Mouse (Mus musculus) intestine, embryonic 15.5 days (tissue): Measurements from ENCODE around the gene Kctd4. TPM values are rescaled to one million over a fixed set of nuclear protein-coding genes. Genes with fewer than 3 reads are reported as not detected.

Experiments used
- ATAC-seq: fragments of 200-750 bp; cut with Nextera tagmentation; 2 replicates; pipeline ENCODE4 v1.8.0; 2017; ENCODE audit warnings: moderate TSS enrichment, moderate library complexity
- H3K27ac ChIP-seq: fragments of 300-500 bp; sonication (generic); 2 replicates; pipeline ENCODE4 v1.5.1; 2015; ENCODE audit warnings: mild to moderate bottlenecking, inconsistent platforms
- H3K27me3 ChIP-seq: fragments of 300-500 bp; sonication (generic); replicated peaks from 2 replicates; pipeline ENCODE4 v1.6.1; 2015; ENCODE audit warnings: inconsistent platforms
- H3K36me3 ChIP-seq: fragments of 300-500 bp; sonication (generic); 2 replicates; pipeline ENCODE4 v1.6.1; 2015; ENCODE audit warnings: inconsistent platforms
- H3K4me1 ChIP-seq: fragments of 300-500 bp; sonication (generic); replicated peaks from 2 replicates; pipeline ENCODE4 v1.6.1; 2015; ENCODE audit warnings: inconsistent platforms
- H3K4me2 ChIP-seq: fragments of 300-500 bp; sonication (generic); replicated peaks from 2 replicates; pipeline ENCODE4 v1.6.1; 2015; ENCODE audit warnings: mild to moderate bottlenecking, inconsistent platforms
- H3K4me3 ChIP-seq: fragments of 300-500 bp; sonication (generic); replicated peaks from 2 replicates; pipeline ENCODE4 v1.5.1; 2015; ENCODE audit warnings: inconsistent platforms
- H3K9ac ChIP-seq: fragments of 300-500 bp; sonication (generic); 2 replicates; pipeline ENCODE4 v1.6.1; 2015; ENCODE audit warnings: inconsistent platforms
- H3K9me3 ChIP-seq: fragments of 300-500 bp; sonication (generic); 2 replicates; pipeline ENCODE4 v1.6.1; 2016; ENCODE audit warnings: inconsistent platforms
- WGBS: fragments of 180-500 bp; shearing (Covaris S2); methylation state at CpG from one replicate; pipeline ENCODE4 v1.1.7; 2015; 5-methylcytosine and 5-hydroxymethylcytosine counted together
- polyA plus RNA-seq: library from polyadenylated mRNA; unstranded; fragments of >200 nt; fragmentation: Nextera tagmentation; extraction: Ambion mirVana; gene quantifications from 2 replicates; pipeline ENCODE4 v1.2.1, GENCODE M21; 2015

Kctd4 gene
- polyA plus RNA-seq, 1 experiment from 2014 or later = 0.59 TPM

- Histone ChIP-seq H3K9ac (no peak overlapping the region), H3K36me3 (no peaks in the 10 kb centered on the region), H3K4me2 (no peak overlapping the region), H3K4me3 (no peak overlapping the region), H3K4me1 (no peaks in the 10 kb centered on the region), H3K27ac (no peak overlapping the region), H3K27me3 (no peaks in the 10 kb centered on the region), H3K9me3 (no peaks in the 10 kb centered on the region)
- 89% methylated on average over 9 of the region's 9 CpGs for WGBS
- ATAC-seq = no peak
These were observed 7.4 kb downstream of the Kctd4 start for GRCm38 (mm10) chr14:75962250-75962649.

GRCm38 (mm10) chr14:75963215-75963614 is 8.4 kb downstream of the Kctd4 start:
- Histone ChIP-seq H3K4me2 (no peak overlapping the region), H3K4me1 (no peaks in the 10 kb centered on the region), H3K4me3 (no peak overlapping the region), H3K27ac (no peak overlapping the region), H3K27me3 (no peaks in the 10 kb centered on the region), H3K9me3 (no peaks in the 10 kb centered on the region), H3K36me3 (no peaks in the 10 kb centered on the region), H3K9ac (no peak overlapping the region)
- WGBS = 54% methylated on average over 5 of the region's 5 CpGs
- ATAC-seq = no peak

GRCm38 (mm10) chr14:75964000-75964399 is 9.2 kb downstream of the Kctd4 start:
- Histone ChIP-seq H3K9me3 (no peaks in the 10 kb centered on the region), H3K27me3 (no peaks in the 10 kb centered on the region), H3K27ac (no peak overlapping the region), H3K4me1 (no peaks in the 10 kb centered on the region), H3K4me3 (no peak overlapping the region), H3K4me2 (no peak overlapping the region), H3K36me3 (no peaks in the 10 kb centered on the region), H3K9ac (no peak overlapping the region)
- ATAC-seq = no peak
- 76% methylated on average over 5 of the region's 5 CpGs for WGBS

DNA sequence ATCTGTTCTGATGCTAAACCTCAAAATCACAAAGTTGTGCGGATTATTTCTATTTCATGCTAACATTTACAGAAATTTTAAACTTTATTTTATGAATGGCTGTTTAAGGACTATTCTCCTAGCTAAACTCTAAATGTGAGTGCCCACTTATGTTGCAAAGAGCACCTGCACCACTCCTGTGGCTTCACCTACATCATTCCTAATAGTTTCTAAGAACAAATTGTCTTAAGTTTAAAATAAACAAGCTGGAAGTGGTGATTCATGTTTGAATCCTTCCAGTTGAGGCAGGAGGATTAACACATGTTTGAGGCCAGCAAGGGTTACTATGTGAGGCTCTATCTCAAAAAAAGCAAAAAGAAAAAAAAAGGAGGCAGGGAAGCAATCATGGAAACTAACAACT is 9.6 kb downstream of the Kctd4 start:
- no peaks in the 10 kb centered on the region for H3K36me3 ChIP-seq
- no peak overlapping the region for H3K9ac ChIP-seq
- H3K27ac ChIP-seq = no peak overlapping the region
- no peak for ATAC-seq
- H3K9me3 ChIP-seq = no peaks in the 10 kb centered on the region
- no peak overlapping the region for H3K4me2 ChIP-seq
- H3K27me3 ChIP-seq = no peaks in the 10 kb centered on the region
- WGBS = 86% methylated on average over 1 of the region's 1 CpGs
- no peak overlapping the region for H3K4me3 ChIP-seq
- H3K4me1 ChIP-seq = no peaks in the 10 kb centered on the region

- Histone ChIP-seq H3K9ac (no peak overlapping the region), H3K4me2 (no peak overlapping the region), H3K27ac (no peak overlapping the region), H3K4me1 (no peaks in the 10 kb centered on the region), H3K9me3 (no peaks in the 10 kb centered on the region), H3K27me3 (no peaks in the 10 kb centered on the region), H3K36me3 (no peaks in the 10 kb centered on the region), H3K4me3 (no peak overlapping the region)
- no peak for ATAC-seq
- WGBS = 61% methylated on average over 5 of the region's 5 CpGs
These were observed 12.5 kb downstream of the Kctd4 start for GRCm38 (mm10) chr14:75967291-75967690.

- no peak for ATAC-seq
- WGBS = 48% methylated on average over 3 of the region's 3 CpGs
These were observed 21.3 kb downstream of the Kctd4 start for GRCm38 (mm10) chr14:75976107-75976506.

DNA sequence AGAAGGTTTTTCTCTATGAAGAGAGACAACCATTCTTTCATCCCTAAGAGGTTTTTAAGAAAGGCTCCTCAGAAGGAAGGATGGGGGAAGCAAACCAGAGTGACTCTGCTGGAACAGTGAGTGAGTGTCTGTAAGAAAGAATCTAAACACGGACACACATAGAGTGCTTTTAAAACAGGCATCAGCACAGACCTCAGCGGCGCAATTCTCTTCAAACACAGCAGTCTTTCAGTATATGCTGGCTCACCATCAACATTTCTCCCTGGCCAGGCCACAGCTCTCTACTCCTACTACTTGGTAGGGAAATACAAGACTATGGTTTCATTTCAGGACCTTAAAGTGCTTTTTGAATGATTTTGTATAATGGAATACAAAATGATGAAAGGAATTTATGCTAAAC is 26.4 kb downstream of the Kctd4 start:
- 83% methylated on average over 3 of the region's 3 CpGs for WGBS
- H3K4me3 ChIP-seq = no peak overlapping the region
- no peak overlapping the region for H3K27ac ChIP-seq
- no peaks in the 10 kb centered on the region for H3K36me3 ChIP-seq
- H3K4me1 ChIP-seq = peaks cover 5% of the 10 kb centered on the region; the same call in 1 of the 2 replicates
- H3K27me3 ChIP-seq = no peaks in the 10 kb centered on the region
- no peak for ATAC-seq
- H3K9me3 ChIP-seq = no peaks in the 10 kb centered on the region
- no peak overlapping the region for H3K9ac ChIP-seq
- no peak overlapping the region for H3K4me2 ChIP-seq

More at GRCm38 (mm10) chr14:75976107-75976506, 21.3 kb downstream of the Kctd4 start:
- Histone ChIP-seq H3K36me3 (no peaks in the 10 kb centered on the region), H3K4me3 (no peak overlapping the region), H3K9ac (no peak overlapping the region), H3K27ac (no peak overlapping the region), H3K4me2 (no peak overlapping the region), H3K9me3 (no peaks in the 10 kb centered on the region), H3K4me1 (no peaks in the 10 kb centered on the region), H3K27me3 (no peaks in the 10 kb centered on the region)

DNA sequence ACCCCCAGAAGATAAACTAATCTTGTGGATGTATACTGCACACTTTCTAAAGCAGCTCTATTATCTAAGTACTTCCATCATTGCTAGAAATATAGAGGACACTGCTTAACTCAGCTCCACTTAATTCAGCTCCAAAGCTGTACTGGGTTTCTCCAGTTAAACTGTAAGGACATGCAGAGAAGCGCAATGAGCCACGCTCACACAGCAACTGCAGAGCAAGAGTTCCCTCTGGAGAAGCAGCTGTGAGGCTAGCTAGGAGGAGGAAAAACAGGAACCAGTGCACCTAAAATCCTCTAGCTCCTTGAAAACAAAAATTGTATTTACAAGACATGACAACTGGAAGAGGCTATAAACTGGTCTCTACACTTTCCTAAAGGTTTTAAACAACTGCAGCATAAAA is 29.1 kb downstream of the Kctd4 start:
- no peak for ATAC-seq
- Histone ChIP-seq H3K4me2 (no peak overlapping the region), H3K9me3 (no peaks in the 10 kb centered on the region), H3K4me1 (peaks cover 5% of the 10 kb centered on the region; the same call in 1 of the 2 replicates), H3K27me3 (no peaks in the 10 kb centered on the region), H3K36me3 (no peaks in the 10 kb centered on the region), H3K27ac (no peak overlapping the region), H3K4me3 (no peak overlapping the region), H3K9ac (no peak overlapping the region)
- WGBS = 87% methylated on average over 2 of the region's 2 CpGs

DNA sequence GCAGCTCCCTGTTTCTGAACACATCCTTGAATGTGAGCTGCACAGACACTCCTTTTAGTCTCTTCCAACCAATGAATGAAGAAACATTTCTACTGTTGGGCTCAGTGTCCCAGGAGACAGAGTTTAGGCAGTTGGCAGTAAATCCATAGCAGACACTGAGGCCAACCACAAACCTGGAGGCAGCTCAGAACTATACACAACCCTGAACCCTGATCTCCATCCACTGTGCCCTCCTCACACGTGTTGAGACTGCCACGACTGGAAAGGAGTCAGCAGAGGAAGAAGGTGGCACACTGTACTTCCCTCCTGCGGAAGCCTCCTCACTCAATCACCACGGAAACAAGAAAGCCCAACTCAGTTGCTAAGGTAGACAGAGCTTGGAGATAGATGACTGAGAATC is 30.3 kb downstream of the Kctd4 start:
- Histone ChIP-seq H3K4me3 (no peak overlapping the region), H3K36me3 (no peaks in the 10 kb centered on the region), H3K9ac (no peak overlapping the region), H3K4me1 (peaks cover 5% of the 10 kb centered on the region; the same call in 1 of the 2 replicates), H3K27me3 (no peaks in the 10 kb centered on the region), H3K27ac (no peak overlapping the region), H3K9me3 (no peaks in the 10 kb centered on the region), H3K4me2 (no peak overlapping the region)
- no peak for ATAC-seq
- 53% methylated on average over 4 of the region's 4 CpGs for WGBS

GRCm38 (mm10) chr14:75986878-75987483 is 32.2 kb downstream of the Kctd4 start:
- Histone ChIP-seq H3K27ac (no peak overlapping the region), H3K4me3 (no peak overlapping the region), H3K27me3 (no peaks in the 10 kb centered on the region), H3K4me1 (peaks cover 5% of the 10 kb centered on the region; the same call in 1 of the 2 replicates), H3K36me3 (no peaks in the 10 kb centered on the region), H3K9me3 (no peaks in the 10 kb centered on the region), H3K4me2 (no peak overlapping the region), H3K9ac (no peak overlapping the region)
- 78% methylated on average over 7 of the region's 7 CpGs for WGBS
- no peak for ATAC-seq

- ATAC-seq = no peak
- 83% methylated on average over 1 of the region's 1 CpGs for WGBS
- Histone ChIP-seq H3K4me1 (peaks cover 5% of the 10 kb centered on the region; the same call in 1 of the 2 replicates), H3K9ac (no peak overlapping the region), H3K36me3 (no peaks in the 10 kb centered on the region), H3K27ac (no peak overlapping the region), H3K9me3 (no peaks in the 10 kb centered on the region), H3K4me2 (no peak overlapping the region), H3K27me3 (no peaks in the 10 kb centered on the region), H3K4me3 (no peak overlapping the region)
These were observed 34.4 kb downstream of the Kctd4 start for GRCm38 (mm10) chr14:75989168-75989567.

DNA sequence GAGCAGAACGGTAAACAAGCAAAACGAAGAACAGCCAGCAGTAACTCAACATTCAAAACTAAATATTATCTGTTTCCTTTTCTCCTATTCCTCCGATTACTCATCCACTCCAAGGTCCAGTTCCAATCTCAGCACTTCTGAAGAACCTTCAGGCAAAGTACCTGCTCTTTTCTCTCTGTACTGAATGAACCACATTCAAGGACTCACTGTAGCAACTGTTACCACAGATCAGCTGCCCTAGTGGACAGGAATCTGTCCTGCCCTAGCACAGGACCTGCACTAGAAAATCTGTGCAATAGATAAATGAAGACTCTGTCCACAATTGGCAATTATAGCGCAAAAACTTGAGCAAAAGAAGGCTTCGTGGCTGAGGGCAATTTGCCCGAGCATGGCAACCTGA is 36.1 kb downstream of the Kctd4 start:
- Histone ChIP-seq H3K4me1 (no peaks in the 10 kb centered on the region), H3K9me3 (no peaks in the 10 kb centered on the region), H3K27ac (no peak overlapping the region), H3K27me3 (no peaks in the 10 kb centered on the region), H3K36me3 (no peaks in the 10 kb centered on the region), H3K4me2 (no peak overlapping the region), H3K4me3 (no peak overlapping the region), H3K9ac (no peak overlapping the region)
- 88% methylated on average over 6 of the region's 6 CpGs for WGBS
- ATAC-seq = no peak

DNA sequence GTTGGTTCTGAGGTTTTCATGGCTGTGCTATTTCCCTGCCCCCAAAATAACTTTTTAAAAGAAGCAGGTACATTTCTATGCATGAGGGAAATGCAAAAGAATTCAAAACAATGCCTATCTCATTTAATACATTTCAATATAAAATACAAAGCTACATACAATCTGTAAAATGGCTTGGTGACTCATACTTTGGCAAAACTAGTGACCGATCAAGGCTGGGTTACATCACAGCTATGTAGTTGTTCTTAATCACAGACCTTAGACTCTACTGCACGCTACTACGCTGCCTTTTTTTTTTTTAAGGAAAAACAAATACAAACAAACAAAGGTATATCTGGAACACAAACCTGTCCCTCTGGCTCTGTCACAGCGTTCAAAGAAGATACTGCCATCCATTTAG is 37.6 kb downstream of the Kctd4 start:
- Histone ChIP-seq H3K9me3 (no peaks in the 10 kb centered on the region), H3K4me1 (no peaks in the 10 kb centered on the region), H3K27ac (no peak overlapping the region), H3K27me3 (no peaks in the 10 kb centered on the region), H3K4me2 (no peak overlapping the region), H3K9ac (no peak overlapping the region), H3K36me3 (no peaks in the 10 kb centered on the region), H3K4me3 (no peak overlapping the region)
- no peak for ATAC-seq
- 94% methylated on average over 4 of the region's 4 CpGs for WGBS
